Mouse (Mus musculus) stomach, embryonic 15.5 days (tissue): ENCODE results near the gene Klf12. TPM values are rescaled to one million over a fixed set of nuclear protein-coding genes. Genes with fewer than 3 reads are reported as not detected.

Experiments used
- ATAC-seq: fragments of 200-750 bp; cut with Nextera tagmentation; 2 replicates; pipeline ENCODE4 v1.8.0; 2017; ENCODE audit warnings: low read depth, moderate number of reproducible peaks, moderate TSS enrichment; ENCODE audit not compliant: insufficient read depth, low FRiP score
- H3K27ac ChIP-seq: fragments of 300-500 bp; sonication (generic); 2 replicates; pipeline ENCODE4 v1.5.1; 2015; ENCODE audit warnings: mild to moderate bottlenecking, inconsistent platforms
- H3K27me3 ChIP-seq: fragments of 300-500 bp; sonication (generic); replicated peaks from 2 replicates; pipeline ENCODE4 v1.6.1; 2015; ENCODE audit warnings: inconsistent platforms
- H3K36me3 ChIP-seq: fragments of 300-500 bp; sonication (generic); 2 replicates; pipeline ENCODE4 v1.6.1; 2015; ENCODE audit warnings: inconsistent platforms
- H3K4me1 ChIP-seq: fragments of 300-500 bp; sonication (generic); 2 replicates; pipeline ENCODE4 v1.6.1; 2015; ENCODE audit warnings: inconsistent platforms
- H3K4me2 ChIP-seq: fragments of 300-500 bp; sonication (generic); 2 replicates; pipeline ENCODE4 v1.6.1; 2015; ENCODE audit warnings: mild to moderate bottlenecking, inconsistent platforms
- H3K4me3 ChIP-seq: fragments of 300-500 bp; sonication (generic); replicated peaks from 2 replicates; pipeline ENCODE4 v1.5.1; 2015; ENCODE audit warnings: inconsistent platforms
- H3K9ac ChIP-seq: fragments of 300-500 bp; sonication (generic); 2 replicates; pipeline ENCODE4 v1.6.1; 2015; ENCODE audit warnings: inconsistent platforms
- H3K9me3 ChIP-seq: fragments of 300-500 bp; sonication (generic); 2 replicates; pipeline ENCODE4 v1.6.1; 2016; ENCODE audit warnings: inconsistent platforms
- WGBS: fragments of 180-500 bp; shearing (Covaris S2); methylation state at CpG from one replicate; pipeline ENCODE4 v1.1.7; 2015; 5-methylcytosine and 5-hydroxymethylcytosine counted together
- polyA plus RNA-seq: library from polyadenylated mRNA; unstranded; fragments of >200 nt; fragmentation: Nextera tagmentation; extraction: Ambion mirVana; gene quantifications from 2 replicates; pipeline ENCODE4 v1.2.1, GENCODE M21; 2015

Klf12 gene
- polyA plus RNA-seq, 1 experiment from 2014 or later, result 11.1 TPM

DNA sequence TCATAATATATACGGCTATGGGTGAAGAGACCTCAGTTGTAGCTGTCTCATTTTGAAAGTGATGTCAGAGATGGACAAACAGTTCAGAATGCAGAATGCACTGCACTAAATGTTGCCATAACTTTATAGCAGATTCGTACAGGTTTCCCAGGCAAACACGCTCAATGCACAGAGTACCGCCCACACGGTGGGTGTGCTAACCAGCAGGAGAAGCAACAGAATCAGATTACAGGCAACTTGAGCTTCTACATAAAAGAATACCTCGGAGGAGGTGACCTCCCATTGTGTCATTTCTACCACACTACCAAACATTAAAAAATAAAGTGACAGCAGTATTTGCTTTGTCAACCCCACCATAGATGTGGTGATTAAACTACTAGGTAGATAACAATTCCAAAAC, 171.1 kb downstream of the Klf12 start:
- Histone ChIP-seq H3K4me1 (no peaks in the 10 kb centered on the region), H3K4me3 (no peak overlapping the region), H3K27ac (no peak overlapping the region), H3K27me3 (no peaks in the 10 kb centered on the region), H3K9ac (no peak overlapping the region), H3K36me3 (no peaks in the 10 kb centered on the region), H3K9me3 (no peaks in the 10 kb centered on the region), H3K4me2 (no peak overlapping the region)
- ATAC-seq, result no peak
- 60% methylated on average over 6 of the region's 6 CpGs for WGBS

DNA sequence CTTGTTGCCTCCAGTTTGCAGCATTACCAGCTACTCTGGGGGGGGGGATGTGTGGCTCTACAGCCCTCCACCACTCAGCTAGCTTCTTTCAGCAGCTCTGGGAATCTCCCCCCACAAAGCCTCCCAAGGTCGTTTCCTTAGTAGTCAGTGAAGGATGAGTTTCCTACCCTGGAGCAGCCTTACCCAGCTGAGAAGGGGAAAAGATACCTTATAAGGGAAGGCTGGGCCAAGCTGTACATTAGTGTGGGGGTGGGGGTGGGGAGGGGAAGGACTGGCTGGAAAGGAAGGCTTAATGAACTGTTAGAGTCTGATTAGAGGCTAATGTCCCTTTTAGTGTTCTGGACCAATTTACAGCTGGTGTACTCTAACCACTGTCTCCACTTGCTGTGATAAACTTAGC, 172.7 kb downstream of the Klf12 start:
- Histone ChIP-seq H3K27me3 (no peaks in the 10 kb centered on the region), H3K36me3 (no peaks in the 10 kb centered on the region), H3K27ac (no peak overlapping the region; the same call in 1 of the 2 replicates), H3K4me2 (no peak overlapping the region), H3K9ac (no peak overlapping the region), H3K4me3 (no peak overlapping the region), H3K9me3 (no peaks in the 10 kb centered on the region), H3K4me1 (no peaks in the 10 kb centered on the region)
- WGBS, result 5% methylated on average over 1 of the region's 1 CpGs
- ATAC-seq, result peak; percentile 57; the same call in 1 of the 2 replicates

DNA sequence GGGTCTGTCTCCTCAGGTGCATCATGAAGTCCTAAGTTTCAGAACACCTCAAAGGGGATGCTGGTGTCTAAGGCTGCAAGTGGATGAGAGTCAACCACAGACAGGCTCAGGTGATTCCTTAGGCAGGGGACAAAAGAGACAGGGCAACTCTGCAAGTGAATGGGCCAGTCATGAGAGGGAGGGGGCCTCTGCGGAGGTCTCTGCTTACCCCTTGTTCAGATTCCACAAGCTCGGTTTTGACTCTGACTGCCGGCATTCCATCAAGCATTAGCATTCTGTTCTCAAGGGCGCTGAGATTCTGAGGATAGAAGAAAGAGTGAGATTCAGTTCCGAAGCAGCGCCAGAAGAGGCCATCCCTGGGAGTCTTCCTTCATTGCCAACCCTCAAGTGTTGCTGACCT, 174.9 kb downstream of the Klf12 start:
- Histone ChIP-seq H3K27ac (no peak overlapping the region), H3K9me3 (no peaks in the 10 kb centered on the region), H3K4me3 (no peak overlapping the region), H3K27me3 (no peaks in the 10 kb centered on the region), H3K4me1 (no peaks in the 10 kb centered on the region), H3K9ac (no peak overlapping the region), H3K4me2 (no peak overlapping the region), H3K36me3 (no peaks in the 10 kb centered on the region)
- ATAC-seq, result no peak
- WGBS, result 60% methylated on average over 6 of the region's 6 CpGs

DNA sequence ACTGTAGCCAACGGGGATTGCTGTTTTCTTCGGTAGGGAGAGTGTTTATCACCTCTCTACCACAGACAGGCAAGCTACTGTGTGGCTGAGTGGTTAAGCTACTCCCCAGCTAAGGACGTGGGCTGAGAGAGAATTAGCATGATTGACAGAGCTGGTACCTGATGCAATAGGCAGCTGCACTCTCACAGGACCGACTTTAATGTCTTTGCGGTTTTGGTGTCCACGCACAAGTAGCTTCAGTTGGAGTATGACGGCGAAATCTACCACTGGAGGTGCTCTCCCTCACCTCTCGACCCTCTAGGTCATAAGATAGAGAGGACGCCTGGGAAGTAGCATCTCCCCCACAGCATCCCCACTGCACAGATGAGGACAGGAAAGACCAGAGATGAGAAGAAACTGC, 178.9 kb downstream of the Klf12 start:
- WGBS, result 81% methylated on average over 10 of the region's 10 CpGs

DNA sequence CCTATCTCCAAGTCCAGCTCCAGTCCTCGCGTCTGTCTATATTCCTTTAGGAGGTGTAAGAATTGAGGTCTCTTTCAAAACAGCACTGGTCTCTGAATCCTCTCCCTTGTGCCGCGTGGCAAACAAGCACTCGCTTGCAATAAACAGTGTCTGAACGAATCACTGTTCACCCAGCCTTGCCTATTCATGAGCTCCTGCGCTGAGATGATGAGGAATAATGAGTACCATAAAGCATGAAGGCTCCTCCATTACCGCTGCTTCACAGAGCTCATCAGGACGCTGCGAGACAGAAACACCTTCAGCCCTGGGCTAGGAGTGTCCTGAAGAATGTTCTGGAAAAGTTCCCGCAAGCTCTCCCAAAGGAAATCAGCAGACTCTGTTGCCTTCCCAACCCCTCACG, 179.7 kb downstream of the Klf12 start:
- whole genome bisulfite sequencing, result 85% methylated on average over 12 of the region's 12 CpGs
- Histone ChIP-seq H3K27me3 (no peaks in the 10 kb centered on the region), H3K4me3 (no peak overlapping the region)

More for the DNA sequence above, 178.9 kb downstream of the Klf12 start:
- ATAC-seq, result no peak
- H3K36me3 ChIP-seq, result no peaks in the 10 kb centered on the region
- no peak overlapping the region for H3K9ac ChIP-seq
- H3K4me1 ChIP-seq, result no peaks in the 10 kb centered on the region
- no peak overlapping the region for H3K4me2 ChIP-seq
- no peaks in the 10 kb centered on the region for H3K9me3 ChIP-seq
- no peaks in the 10 kb centered on the region for H3K27me3 ChIP-seq
- H3K27ac ChIP-seq, result no peak overlapping the region
- no peak overlapping the region for H3K4me3 ChIP-seq

DNA sequence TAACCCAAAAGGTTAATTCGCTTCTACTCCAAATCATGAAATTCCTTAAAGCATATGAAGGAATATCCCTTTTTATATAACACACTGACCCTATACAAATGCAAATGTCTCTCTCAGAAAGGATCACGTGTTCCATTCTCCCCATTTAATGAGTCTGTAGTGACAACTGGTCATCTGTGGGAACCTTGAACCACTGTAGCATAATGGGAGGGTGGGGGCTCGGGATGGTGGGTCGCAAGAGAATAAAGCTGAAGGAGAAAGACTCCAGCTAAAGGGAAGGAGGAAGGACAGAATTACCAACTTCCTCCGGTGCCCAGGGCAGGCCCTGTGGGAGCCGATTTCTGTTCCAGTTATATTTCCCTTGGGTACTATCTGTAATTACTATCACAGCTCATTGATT, 180.7 kb downstream of the Klf12 start:
- no peaks in the 10 kb centered on the region for H3K27me3 ChIP-seq
- no peak overlapping the region for H3K9ac ChIP-seq
- no peak overlapping the region for H3K27ac ChIP-seq
- no peaks in the 10 kb centered on the region for H3K36me3 ChIP-seq
- ATAC-seq, result no peak
- no peaks in the 10 kb centered on the region for H3K9me3 ChIP-seq
- H3K4me1 ChIP-seq, result no peaks in the 10 kb centered on the region
- H3K4me3 ChIP-seq, result no peak overlapping the region
- 94% methylated on average over 6 of the region's 6 CpGs for WGBS
- no peak overlapping the region for H3K4me2 ChIP-seq

More for the DNA sequence above, 179.7 kb downstream of the Klf12 start:
- Histone ChIP-seq H3K27ac (no peak overlapping the region), H3K9ac (no peak overlapping the region), H3K4me1 (no peaks in the 10 kb centered on the region), H3K4me2 (no peak overlapping the region), H3K36me3 (no peaks in the 10 kb centered on the region), H3K9me3 (no peaks in the 10 kb centered on the region)
- no peak for ATAC-seq

DNA sequence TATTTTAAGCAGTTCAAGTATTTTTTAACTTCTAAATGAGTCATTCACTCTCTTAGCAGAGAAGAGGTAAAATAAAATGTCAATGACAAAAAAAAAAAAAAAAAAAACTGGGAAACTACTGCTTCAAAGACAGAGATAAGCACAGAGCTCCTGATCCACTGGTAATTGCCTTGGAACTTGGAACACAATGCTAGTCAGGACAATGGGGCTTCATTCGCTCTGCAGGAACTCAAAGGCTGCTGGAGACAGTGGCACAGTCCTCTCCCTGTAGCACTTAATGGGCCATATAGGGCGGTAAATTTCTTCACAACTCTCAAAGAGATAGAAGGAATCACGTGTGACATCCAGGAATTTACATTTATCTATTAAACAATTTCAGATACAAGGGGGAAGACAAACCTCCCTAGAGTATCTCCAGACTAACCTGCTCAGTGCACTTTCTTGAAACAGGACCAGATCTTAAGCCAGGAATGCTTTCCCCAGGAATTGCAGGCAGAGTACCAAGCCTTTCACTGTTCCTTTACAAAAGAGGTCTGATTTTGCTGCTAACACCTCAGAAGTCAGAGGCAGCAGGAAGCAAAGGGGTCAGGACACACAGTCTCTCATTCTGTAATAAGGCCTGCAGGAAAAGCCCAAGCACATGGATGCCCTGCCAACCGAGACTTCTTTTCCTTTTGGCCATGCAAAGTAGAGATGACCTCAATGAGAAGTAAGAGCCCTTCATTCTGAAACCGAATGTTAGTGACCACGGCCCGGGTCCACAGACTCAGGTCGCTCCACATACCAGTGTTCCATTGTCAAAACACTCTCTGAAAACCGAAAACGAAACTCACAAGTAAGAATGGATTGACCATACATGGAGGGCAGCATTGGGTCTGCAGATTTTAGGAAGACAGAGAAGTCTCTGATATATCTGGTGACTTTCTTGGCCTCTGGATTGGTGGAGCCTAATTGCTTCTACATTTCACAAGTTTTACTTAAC, 187.0 kb downstream of the Klf12 start:
- H3K36me3 ChIP-seq, result no peaks in the 10 kb centered on the region
- H3K27me3 ChIP-seq, result no peaks in the 10 kb centered on the region
- no peak overlapping the region for H3K4me3 ChIP-seq
- 85% methylated on average over 10 of the region's 10 CpGs for WGBS
- no peak overlapping the region for H3K4me2 ChIP-seq
- H3K9ac ChIP-seq, result no peak overlapping the region
- H3K4me1 ChIP-seq, result no peaks in the 10 kb centered on the region
- no peak overlapping the region for H3K27ac ChIP-seq
- no peaks in the 10 kb centered on the region for H3K9me3 ChIP-seq
- ATAC-seq, result no peak

DNA sequence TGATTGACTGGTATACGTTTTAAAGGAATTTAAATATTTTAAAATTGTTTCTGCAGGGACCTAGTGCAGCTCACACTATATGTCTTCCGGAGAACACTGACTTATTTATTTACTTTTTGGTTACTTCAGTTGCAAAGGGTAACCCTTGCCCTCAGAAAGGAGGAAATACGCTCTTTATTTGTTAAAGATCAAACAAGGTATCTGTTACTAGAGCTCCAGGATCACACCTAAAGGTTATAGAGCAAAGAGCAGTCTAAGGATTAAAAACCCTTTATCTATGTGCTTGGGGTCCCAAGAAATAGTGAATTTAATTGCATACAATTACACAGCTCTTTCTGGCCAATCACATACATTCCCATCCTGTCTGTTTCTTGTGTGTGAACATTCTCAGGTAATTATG, 188.7 kb downstream of the Klf12 start:
- Histone ChIP-seq H3K27me3 (no peaks in the 10 kb centered on the region), H3K9me3 (no peaks in the 10 kb centered on the region), H3K4me3 (no peak overlapping the region), H3K27ac (no peak overlapping the region), H3K9ac (no peak overlapping the region), H3K4me2 (no peak overlapping the region), H3K4me1 (no peaks in the 10 kb centered on the region), H3K36me3 (no peaks in the 10 kb centered on the region)
- 45% methylated on average over 3 of the region's 3 CpGs for WGBS
- ATAC-seq, result no peak

DNA sequence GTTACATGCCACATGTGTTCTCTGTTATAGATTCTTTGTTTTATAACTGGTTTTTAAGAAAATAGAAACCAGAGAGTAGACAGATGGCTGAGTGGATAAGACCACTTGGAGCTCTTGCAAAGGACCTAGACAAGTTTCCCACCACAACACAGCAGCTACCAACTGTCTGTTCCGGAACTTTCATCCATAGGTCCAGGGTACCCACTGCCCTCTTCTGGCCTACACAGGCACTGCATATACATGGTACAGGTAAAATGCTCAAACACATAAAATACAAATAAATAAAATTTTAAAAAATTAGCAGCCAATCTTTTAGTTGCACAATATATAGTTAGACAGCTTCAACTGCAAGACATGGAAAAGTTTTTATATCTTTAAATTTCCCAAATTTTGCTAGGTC, 194.0 kb downstream of the Klf12 start:
- Histone ChIP-seq H3K4me1 (no peaks in the 10 kb centered on the region), H3K9me3 (no peaks in the 10 kb centered on the region), H3K4me2 (no peak overlapping the region), H3K9ac (no peak overlapping the region), H3K27ac (no peak overlapping the region), H3K36me3 (no peaks in the 10 kb centered on the region), H3K4me3 (no peak overlapping the region), H3K27me3 (no peaks in the 10 kb centered on the region)
- no peak for ATAC-seq
- WGBS, result 100% methylated on average over 1 of the region's 1 CpGs

DNA sequence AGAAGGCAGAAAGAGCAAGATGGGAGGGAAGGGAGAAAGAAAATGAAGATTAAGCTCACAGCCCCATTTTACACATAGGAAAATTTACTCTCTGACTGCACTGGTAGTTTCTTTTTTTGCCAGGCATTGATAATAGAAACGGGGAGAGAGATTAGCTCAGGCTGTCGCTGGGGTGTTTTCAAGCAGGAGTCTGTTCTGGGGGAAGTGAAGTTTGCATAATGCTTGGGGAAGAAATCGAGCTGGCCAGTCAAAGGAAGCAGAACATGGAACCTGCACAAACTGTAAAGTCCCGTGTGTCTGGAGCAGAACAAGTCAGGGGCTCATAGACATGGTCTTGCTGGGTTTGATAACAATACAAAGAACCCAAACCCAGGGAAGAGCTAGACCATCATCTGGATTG, 204.9 kb downstream of the Klf12 start:
- Histone ChIP-seq H3K9ac (no peak overlapping the region), H3K36me3 (no peaks in the 10 kb centered on the region), H3K9me3 (no peaks in the 10 kb centered on the region), H3K4me3 (no peak overlapping the region), H3K27me3 (no peaks in the 10 kb centered on the region), H3K27ac (no peak overlapping the region), H3K4me1 (no peaks in the 10 kb centered on the region), H3K4me2 (no peak overlapping the region)
- ATAC-seq, result no peak
- 73% methylated on average over 4 of the region's 4 CpGs for WGBS

DNA sequence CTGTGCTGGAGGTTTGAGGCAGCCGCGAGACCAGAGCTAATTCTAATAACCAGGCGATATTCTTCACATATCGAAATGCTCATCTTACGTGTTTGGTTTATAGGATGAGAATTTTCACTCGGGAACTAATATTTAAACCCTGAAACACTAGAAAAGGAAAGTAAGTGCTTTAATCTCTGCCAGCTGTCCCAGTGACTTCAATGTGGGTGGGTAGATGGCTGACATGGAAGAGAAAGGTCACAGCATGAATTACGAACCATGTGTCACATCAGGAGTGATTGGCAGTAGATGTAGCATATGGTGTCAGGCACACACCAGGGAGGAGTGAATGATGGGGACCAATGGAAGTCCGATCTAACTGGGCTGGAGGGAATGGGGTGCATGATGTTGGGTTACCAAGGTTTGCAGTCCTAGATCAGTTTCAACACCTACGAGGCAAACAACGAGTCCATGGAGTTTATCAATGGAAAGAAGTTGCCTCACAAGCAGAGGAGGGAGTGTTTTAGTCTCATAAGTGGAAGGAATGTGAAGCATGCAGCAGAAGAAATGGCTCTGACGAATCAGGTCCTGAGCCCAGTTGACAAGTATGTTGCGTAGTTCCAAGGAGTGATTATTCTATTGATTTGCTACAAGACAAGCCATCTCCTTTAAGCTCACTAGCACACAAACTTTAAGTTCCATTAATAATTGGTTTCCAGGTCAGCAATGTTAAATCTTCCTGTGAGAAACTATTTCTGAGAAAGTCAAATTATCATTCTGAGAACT, 211.9 kb downstream of the Klf12 start:
- Histone ChIP-seq H3K4me3 (no peak overlapping the region), H3K9ac (no peak overlapping the region), H3K4me1 (no peaks in the 10 kb centered on the region), H3K4me2 (no peak overlapping the region), H3K36me3 (no peaks in the 10 kb centered on the region), H3K27me3 (no peaks in the 10 kb centered on the region), H3K27ac (no peak overlapping the region), H3K9me3 (no peaks in the 10 kb centered on the region)
- ATAC-seq, result no peak
- 66% methylated on average over 12 of the region's 12 CpGs for WGBS

DNA sequence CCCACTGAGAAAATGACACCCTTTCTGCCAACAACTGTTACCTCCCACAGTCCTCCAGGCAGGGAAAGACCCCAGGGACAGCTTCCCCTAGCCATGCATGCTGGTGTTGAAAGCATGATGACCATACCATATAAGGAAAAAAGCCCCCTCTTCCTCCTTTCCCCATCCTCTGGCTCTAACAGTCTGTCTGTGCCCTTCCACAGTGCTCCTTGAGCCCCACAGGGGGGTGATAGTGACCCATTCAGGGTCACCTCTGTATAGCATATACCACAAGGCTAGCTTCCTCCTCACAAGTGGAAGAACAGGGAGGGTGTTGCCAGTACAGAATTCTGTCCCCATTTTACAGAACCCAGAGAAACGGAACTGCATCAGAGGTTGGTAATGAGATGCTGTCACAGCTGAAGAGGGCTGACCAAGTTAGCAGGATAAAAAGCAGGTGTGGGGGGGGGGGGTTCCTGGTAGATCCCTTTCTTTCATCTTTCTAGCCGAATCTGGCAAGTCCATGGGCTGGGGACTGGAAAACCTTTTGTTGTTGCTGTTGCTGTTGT, 214.9 kb downstream of the Klf12 start:
- no peaks in the 10 kb centered on the region for H3K36me3 ChIP-seq
- H3K27ac ChIP-seq, result no peak overlapping the region
- H3K4me1 ChIP-seq, result no peaks in the 10 kb centered on the region
- no peak overlapping the region for H3K9ac ChIP-seq
- no peaks in the 10 kb centered on the region for H3K27me3 ChIP-seq
- ATAC-seq, result no peak
- no peak overlapping the region for H3K4me3 ChIP-seq
- H3K4me2 ChIP-seq, result no peak overlapping the region
- H3K9me3 ChIP-seq, result no peaks in the 10 kb centered on the region
- 58% methylated on average over 2 of the region's 2 CpGs for WGBS
